Mouse (Mus musculus) olfactory bulb, adult 2 months (tissue): Measurements from ENCODE around the gene Gnai2.

Experiments
- CTCF ChIP-seq: fragments of 200-500 bp; IDR thresholded peaks from 2 replicates; pipeline ENCODE4 v1.5.1; 2012; ENCODE audit warnings: low read depth, mild to moderate bottlenecking, low read length, moderate library complexity; ENCODE audit not compliant: insufficient read depth
- POLR2A ChIP-seq: fragments of 200-500 bp; IDR thresholded peaks from 2 replicates; pipeline ENCODE4 v1.6.1; 2012; ENCODE audit warnings: mild to moderate bottlenecking, low read depth, low read length, moderate library complexity; ENCODE audit not compliant: insufficient read depth

- TF ChIP-seq POLR2A (no peak), CTCF (no peak)
These were observed 10.2 kb downstream of the Gnai2 start for GRCm38 (mm10) chr9:107624951-107625350.
